Mouse (Mus musculus) lung, postnatal 0 days (tissue): Measurements from ENCODE around the gene Arhgap27. TPM values are rescaled to one million over a fixed set of nuclear protein-coding genes. Genes with fewer than 3 reads are reported as not detected.

Source experiments
- ATAC-seq: fragments of 200-750 bp; cut with Nextera tagmentation; 2 replicates; pipeline ENCODE4 v1.8.0; 2017; ENCODE audit warnings: moderate library complexity
- DNase-seq: peaks from one replicate; pipeline ENCODE4 v3.0.0-alpha.2; 2016; ENCODE audit warnings: low spot score
- H3K27ac ChIP-seq: fragments of 300-500 bp; sonication (generic); 2 replicates; pipeline ENCODE4 v1.5.1; 2014; ENCODE audit warnings: antibody characterized with exemption, mild to moderate bottlenecking, low read length, mixed read lengths
- H3K27me3 ChIP-seq: fragments of 300-500 bp; sonication (generic); replicated peaks from 2 replicates; pipeline ENCODE4 v1.6.1; 2014; ENCODE audit warnings: low read length, mixed read lengths; ENCODE audit not compliant: insufficient read depth
- H3K36me3 ChIP-seq: fragments of 300-500 bp; sonication (generic); 2 replicates; pipeline ENCODE4 v1.6.1; 2014; ENCODE audit warnings: low read length, mixed read lengths; ENCODE audit not compliant: insufficient read depth
- H3K4me1 ChIP-seq: fragments of 300-500 bp; sonication (generic); 2 replicates; pipeline ENCODE4 v1.6.1; 2014; ENCODE audit warnings: antibody characterized with exemption, low read depth, low read length, mixed read lengths; ENCODE audit not compliant: insufficient read depth
- H3K4me2 ChIP-seq: fragments of 300-500 bp; sonication (generic); replicated peaks from 2 replicates; pipeline ENCODE4 v1.6.1; 2014; ENCODE audit warnings: low read depth, mild to moderate bottlenecking, low read length, moderate library complexity, mixed read lengths
- H3K4me3 ChIP-seq: fragments of 300-500 bp; sonication (generic); 2 replicates; pipeline ENCODE4 v1.5.1; 2014; ENCODE audit warnings: low read depth, low read length
- H3K9ac ChIP-seq: fragments of 300-500 bp; sonication (generic); replicated peaks from 2 replicates; pipeline ENCODE4 v1.6.1; 2014; ENCODE audit warnings: low read depth, mild to moderate bottlenecking
- H3K9me3 ChIP-seq: fragments of 300-500 bp; sonication (generic); 2 replicates; pipeline ENCODE4 v1.6.1; 2016; ENCODE audit warnings: low read length, mixed read lengths
- CTCF ChIP-seq: IDR thresholded peaks from 2 replicates; pipeline ENCODE4 v1.5.1; 2016; ENCODE audit warnings: antibody characterized with exemption, mild to moderate bottlenecking
- EP300 ChIP-seq: IDR thresholded peaks from 2 replicates; pipeline ENCODE4 v1.6.1; 2016; ENCODE audit warnings: antibody characterized with exemption, mild to moderate bottlenecking, control low read depth
- WGBS: fragments of 180-500 bp; shearing (Covaris S2); extraction: QIAGEN DNeasy Blood & Tissue Kit; methylation state at CpG from one replicate; pipeline ENCODE4 v1.1.7; 2014; 5-methylcytosine and 5-hydroxymethylcytosine counted together
- polyA plus RNA-seq: library from polyadenylated mRNA; unstranded; fragments of >200 nt; fragmentation: Nextera tagmentation; extraction: Ambion mirVana; gene quantifications from 2 replicates; pipeline ENCODE4 v1.2.1, GENCODE M21; 2015

The Arhgap27 gene
- polyA plus RNA-seq, 1 experiment from 2014 or later = 20.0 TPM

GRCm38 (mm10) chr11:103360661-103361081 is 2.8 kb downstream of the Arhgap27 start:
- no peak for ATAC-seq
- Histone ChIP-seq H3K4me1 (peaks cover 10% of the 10 kb centered on the region), H3K27ac (peak overlapping the region; percentile 83; the same call in 1 of the 2 replicates), H3K4me3 (peak overlapping the region; percentile 57), H3K9me3 (no peaks in the 10 kb centered on the region), H3K9ac (peak overlapping the region; percentile 6; the same call in 1 of the 2 replicates), H3K4me2 (peak overlapping the region; percentile 94), H3K27me3 (peaks cover 3% of the 10 kb centered on the region; the same call in 1 of the 2 replicates), H3K36me3 (no peaks in the 10 kb centered on the region)
- TF ChIP-seq CTCF (no peak), EP300 (no peak)
- no peak for DNase-seq
- WGBS = 4% methylated on average over 48 of the region's 48 CpGs

GRCm38 (mm10) chr11:103359841-103360641 is 3.5 kb downstream of the Arhgap27 start:
- DNase-seq (peak; percentile 93), ATAC-seq (peak; percentile 63)
- H3K4me3 ChIP-seq = peak overlapping the region; percentile 57
- H3K4me1 ChIP-seq = peaks cover 10% of the 10 kb centered on the region
- H3K27me3 ChIP-seq = peaks cover 3% of the 10 kb centered on the region; the same call in 1 of the 2 replicates
- H3K36me3 ChIP-seq = no peaks in the 10 kb centered on the region
- H3K9ac ChIP-seq = 0 out of 2 replicates have a peak overlapping the region, but pooled peaks have one; percentile 6
- H3K9me3 ChIP-seq = no peaks in the 10 kb centered on the region
- WGBS = 6% methylated on average over 47 of the region's 60 CpGs
- H3K4me2 ChIP-seq = peak overlapping the region; percentile 94
- H3K27ac ChIP-seq = peak overlapping the region; percentile 83; the same call in 1 of the 2 replicates
- TF ChIP-seq CTCF (peak; percentile 87), EP300 (no peak)

DNA sequence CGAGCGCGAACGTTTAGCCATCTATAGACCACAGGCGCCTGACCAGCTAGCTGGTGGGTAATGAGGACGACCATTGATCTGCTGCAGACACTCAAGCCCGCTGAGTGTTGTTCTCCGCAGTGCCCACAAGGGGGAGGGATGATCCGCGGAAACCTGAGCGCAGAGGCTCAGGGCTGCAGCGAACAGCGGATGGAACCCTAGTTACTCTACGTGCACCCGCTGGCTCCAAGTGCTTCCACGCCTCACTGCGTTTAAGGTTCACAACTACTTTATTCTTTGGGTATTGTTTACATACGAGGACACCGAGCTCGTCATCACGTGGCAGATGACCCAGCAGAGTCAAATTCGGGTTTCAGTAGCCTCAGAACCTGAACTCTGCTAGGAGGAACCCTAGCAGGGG is 4.4 kb downstream of the Arhgap27 start:
- Histone ChIP-seq H3K27ac (no peak overlapping the region), H3K4me1 (peaks cover 9% of the 10 kb centered on the region), H3K9ac (no peak overlapping the region), H3K4me2 (peak overlapping the region; percentile 9; the same call in 1 of the 2 replicates), H3K9me3 (no peaks in the 10 kb centered on the region), H3K36me3 (no peaks in the 10 kb centered on the region), H3K4me3 (no peak overlapping the region), H3K27me3 (peaks cover 3% of the 10 kb centered on the region; the same call in 1 of the 2 replicates)
- TF ChIP-seq EP300 (no peak), CTCF (peak; percentile 90)
- WGBS = 4% methylated on average over 22 of the region's 22 CpGs
- 0 out of 2 replicates have a peak, but pooled peaks have one; percentile 5 for ATAC-seq
- peak; percentile 88 for DNase-seq

DNA sequence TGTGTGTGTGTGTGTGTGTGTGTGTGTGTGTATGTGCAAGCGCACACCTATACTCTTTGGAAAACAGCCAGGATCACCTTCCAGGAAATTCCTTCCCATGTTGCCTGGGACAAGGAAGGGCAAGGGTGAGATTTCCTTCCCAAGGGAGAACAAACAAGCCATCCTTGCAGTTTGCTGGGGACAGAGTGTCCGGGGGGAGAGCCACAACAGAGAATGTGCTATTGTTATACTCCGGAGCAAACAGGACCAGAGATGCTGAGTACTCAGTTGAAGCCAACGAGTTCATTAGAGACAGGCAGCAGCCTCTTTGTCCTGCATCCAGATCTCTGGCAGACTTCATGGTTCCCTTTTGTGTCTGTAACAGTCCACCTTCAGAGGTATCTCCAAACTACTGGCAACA is 5.2 kb downstream of the Arhgap27 start:
- Histone ChIP-seq H3K4me3 (no peak overlapping the region), H3K36me3 (no peaks in the 10 kb centered on the region), H3K9me3 (no peaks in the 10 kb centered on the region), H3K9ac (no peak overlapping the region), H3K4me2 (peak overlapping the region; percentile 9; the same call in 1 of the 2 replicates), H3K27me3 (peaks cover 3% of the 10 kb centered on the region; the same call in 1 of the 2 replicates), H3K27ac (no peak overlapping the region), H3K4me1 (peaks cover 4% of the 10 kb centered on the region)
- TF ChIP-seq CTCF = no peak
- 0 out of 2 replicates have a peak, but pooled peaks have one; percentile 11 for TF ChIP-seq EP300
- ATAC-seq = no peak
- 49% methylated on average over 4 of the region's 4 CpGs for WGBS
- no peak for DNase-seq

DNA sequence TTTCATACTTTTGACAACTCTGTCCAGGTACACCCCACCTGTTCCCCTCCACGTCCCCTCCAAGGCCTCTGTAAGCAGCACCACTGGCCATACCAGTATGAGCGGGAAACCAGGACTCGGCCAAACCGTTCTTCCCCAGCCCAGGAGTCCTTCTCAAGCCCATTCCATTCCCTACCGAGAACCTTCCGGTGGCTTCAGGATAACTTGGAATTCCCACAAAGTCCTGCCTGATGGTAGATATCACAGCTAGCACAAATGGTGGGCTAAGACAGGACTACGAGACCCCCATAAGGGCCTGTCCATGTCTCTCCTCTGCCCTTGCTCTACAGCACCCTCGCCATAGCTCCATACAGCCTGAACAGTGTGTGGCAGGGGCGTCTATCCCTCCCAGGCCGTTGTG is 5.8 kb downstream of the Arhgap27 start:
- no peak overlapping the region for H3K4me3 ChIP-seq
- no peak overlapping the region for H3K9ac ChIP-seq
- H3K4me1 ChIP-seq = peaks cover 4% of the 10 kb centered on the region
- TF ChIP-seq CTCF (no peak), EP300 (no peak)
- no peak for ATAC-seq
- H3K27ac ChIP-seq = no peak overlapping the region
- 90% methylated on average over 10 of the region's 10 CpGs for WGBS
- no peaks in the 10 kb centered on the region for H3K36me3 ChIP-seq
- H3K9me3 ChIP-seq = no peaks in the 10 kb centered on the region
- H3K27me3 ChIP-seq = peaks cover 3% of the 10 kb centered on the region; the same call in 1 of the 2 replicates
- no peak overlapping the region for H3K4me2 ChIP-seq
- no peak for DNase-seq

GRCm38 (mm10) chr11:103356938-103357670 is 6.4 kb downstream of the Arhgap27 start:
- H3K9ac ChIP-seq = no peak overlapping the region
- no peak for DNase-seq
- no peak overlapping the region for H3K4me2 ChIP-seq
- 85% methylated on average over 16 of the region's 16 CpGs for WGBS
- H3K27me3 ChIP-seq = peaks cover 3% of the 10 kb centered on the region; the same call in 1 of the 2 replicates
- no peak for TF ChIP-seq EP300
- no peak for TF ChIP-seq CTCF
- no peak for ATAC-seq
- H3K36me3 ChIP-seq = no peaks in the 10 kb centered on the region
- no peaks in the 10 kb centered on the region for H3K9me3 ChIP-seq
- peaks cover 4% of the 10 kb centered on the region for H3K4me1 ChIP-seq
- H3K4me3 ChIP-seq = no peak overlapping the region
- H3K27ac ChIP-seq = no peak overlapping the region
